In genomic region chr4:56864016-56864415, GRCm38 (mm10) we compare ENCODE assay signal across 8 mouse cellular contexts. TPM values are rescaled to one million over a fixed set of nuclear protein-coding genes. Genes with fewer than 3 reads are reported as not detected.
DNase-seq lines count a peak whose midpoint lies in the region; ATAC-seq and TF ChIP-seq lines count a peak whose summit lies in the region.

No protein-coding gene starts in this region.

- DNase-seq in cerebellum, adult 11 months, result peak; percentile 30
- DNase-seq in forebrain, postnatal 0 days, result no peak
- no peak for DNase-seq in yolk sac, embryonic 10.5 days (ENCODE audit: low spot score)
- DNase-seq in adrenal gland, postnatal 25 days, result no peak

- no peaks in the 10 kb centered on the region for H3K9me3 ChIP-seq in megakaryocyte, embryonic 14.5 days
- no peaks in the 10 kb centered on the region for H3K9me3 ChIP-seq in forebrain, postnatal 0 days (ENCODE audit: low read length)
- no peaks in the 10 kb centered on the region for H3K9me3 ChIP-seq in liver, embryonic 15.5 days (replicated peaks)

- peak overlapping the region; percentile 92 for H3K4me2 ChIP-seq in forebrain, postnatal 0 days (ENCODE audit: low read depth)
- H3K4me2 ChIP-seq in liver, embryonic 15.5 days, result peak overlapping the region; percentile 98

- peaks cover 64% of the 10 kb centered on the region for H3K4me1 ChIP-seq in megakaryocyte, embryonic 14.5 days
- H3K4me1 ChIP-seq in forebrain, postnatal 0 days (ENCODE audit: insufficient read depth), result peaks cover 10% of the 10 kb centered on the region
- peaks cover 47% of the 10 kb centered on the region for H3K4me1 ChIP-seq in liver, embryonic 15.5 days (replicated peaks)

- H3K27me3 ChIP-seq in megakaryocyte, embryonic 14.5 days (replicated peaks), result no peaks in the 10 kb centered on the region
- no peaks in the 10 kb centered on the region for H3K27me3 ChIP-seq in forebrain, postnatal 0 days (ENCODE audit: insufficient read depth, low read length)
- H3K27me3 ChIP-seq in liver, embryonic 15.5 days, result no peaks in the 10 kb centered on the region

- peaks cover 21% of the 10 kb centered on the region for H3K36me3 ChIP-seq in megakaryocyte, embryonic 14.5 days (replicated peaks; ENCODE audit: low read length)
- H3K36me3 ChIP-seq in forebrain, postnatal 0 days (ENCODE audit: insufficient read depth), result no peaks in the 10 kb centered on the region
- no peaks in the 10 kb centered on the region for H3K36me3 ChIP-seq in liver, embryonic 15.5 days (replicated peaks)

- peak overlapping the region; percentile 97 for H3K4me3 ChIP-seq in megakaryocyte, embryonic 14.5 days (replicated peaks)
- peak overlapping the region; percentile 73 for H3K4me3 ChIP-seq in forebrain, postnatal 0 days (ENCODE audit: low read depth, low read length)
- peak overlapping the region; percentile 82 for H3K4me3 ChIP-seq in liver, embryonic 15.5 days (replicated peaks)

- no peak for TF ChIP-seq CTCF in forebrain, postnatal 0 days (IDR thresholded peaks at IDR 0.05; ENCODE audit: low read depth)

- H3K9ac ChIP-seq in forebrain, postnatal 0 days, result peak overlapping the region; percentile 85
- peak overlapping the region; percentile 81 for H3K9ac ChIP-seq in liver, embryonic 15.5 days

- ATAC-seq in cerebellum, adult (ENCODE audit: insufficient number of reproducible peaks, low FRiP score, low TSS enrichment), result no peak
- no peak for ATAC-seq in megakaryocyte, adult 5-6 weeks (ENCODE audit: poor library complexity, severe bottlenecking)
- ATAC-seq in forebrain, postnatal 0 days, result no peak
- ATAC-seq in liver, embryonic 15.5 days (ENCODE audit: insufficient read depth), result no peak

- H3K27ac ChIP-seq in forebrain, postnatal 0 days (ENCODE audit: low read depth, low read length), result no peak overlapping the region
- H3K27ac ChIP-seq in liver, embryonic 15.5 days (replicated peaks), result peak overlapping the region; percentile 88

- WGBS in forebrain, postnatal 0 days, result 25% methylated on average over 4 of the region's 4 CpGs
- 58% methylated on average over 4 of the region's 4 CpGs for WGBS in liver, embryonic 15.5 days (ENCODE audit: insufficient replicate concordance)

RNA-seq across cellular contexts. Expression of gene Ctnnal1, which starts 1.0 kb away (rescaled TPM):
- polyA plus RNA-seq in megakaryocyte, embryonic 14.5 days (2012; ENCODE audit: insufficient read depth, low replicate concordance), result 9.0 and 19.4 TPM in 2 replicates
- 0.73 and 2.5 TPM in 2 replicates for total RNA-seq in megakaryocyte, adult 5-6 weeks (2015)
- 1.7 and 1.9 TPM in 2 replicates for total RNA-seq in megakaryocyte, adult 5-6 weeks (2017)
- 9.2 and 14.5 TPM in 2 replicates for total RNA-seq in forebrain, postnatal 0 days (2014; rRNA removed)
- 5.3 and 8.5 TPM in 2 replicates for polyA plus RNA-seq in forebrain, postnatal 0 days (2015; fragmentation: Nextera tagmentation; extraction: Ambion mirVana)
- polyA plus RNA-seq in liver, embryonic 15.5 days (2015; fragmentation: Nextera tagmentation; extraction: Ambion mirVana), result 6.7 and 8.0 TPM in 2 replicates
- total RNA-seq in adrenal gland, postnatal 25 days (2021), result 21.9 and 26.6 TPM in 2 replicates
